Mouse (Mus musculus) kidney, adult 9 months (tissue): ENCODE data around the gene Wdr75.

Experiments used
- DNase-seq: peaks from one replicate; pipeline ENCODE4 v3.0.0; 2022

The Wdr75 gene

DNA sequence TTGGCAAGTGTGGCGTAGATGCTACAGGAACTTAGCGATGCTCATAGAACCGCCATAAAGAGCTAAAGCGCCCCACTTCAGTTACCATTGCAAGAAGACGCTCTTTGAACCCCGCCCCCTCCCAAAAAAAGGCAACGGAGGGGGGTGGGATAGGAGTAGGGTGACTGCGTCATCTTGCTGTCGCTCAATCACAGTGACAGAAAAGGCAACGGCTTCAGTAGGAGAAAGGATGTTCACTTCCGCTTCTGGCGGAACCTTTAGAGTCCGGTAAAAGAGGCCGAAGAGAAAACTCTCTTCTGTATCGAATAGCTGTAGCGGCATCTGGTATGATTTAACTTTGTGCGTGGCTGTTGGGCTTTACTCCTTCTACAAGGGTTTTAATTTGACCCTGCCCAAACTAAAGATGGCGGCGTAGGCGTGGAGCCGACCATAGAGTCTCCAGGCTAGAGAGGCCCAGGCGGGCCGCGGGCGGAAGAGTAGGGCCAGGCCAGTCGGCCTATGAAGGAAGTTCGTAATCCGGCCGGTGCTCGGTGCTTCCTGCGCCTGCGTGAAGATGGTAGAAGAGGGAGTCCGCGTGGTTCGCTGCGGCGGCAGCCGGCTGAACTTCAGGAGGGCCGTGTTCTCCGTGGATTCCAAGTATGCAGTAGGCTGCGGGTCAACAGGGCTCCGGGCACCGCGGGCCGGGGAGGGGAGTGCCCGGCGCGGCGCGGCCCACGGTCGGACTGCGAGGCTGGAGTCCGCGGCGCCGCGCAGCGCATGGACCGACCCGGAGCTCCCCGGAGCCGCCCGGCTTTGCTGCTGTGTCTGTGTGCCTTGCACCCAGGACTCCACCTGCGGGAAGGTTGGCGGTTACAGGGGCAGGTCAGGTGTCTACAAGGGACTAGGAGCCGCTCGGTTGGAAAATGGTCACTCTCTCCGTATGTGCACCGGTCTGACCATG is at the start of gene Wdr75:
Gene Wdr75 (plus strand): TSS at position 198 of the 940 bp plus-strand sequence.
- DNase-seq = peak; percentile 96

DNA sequence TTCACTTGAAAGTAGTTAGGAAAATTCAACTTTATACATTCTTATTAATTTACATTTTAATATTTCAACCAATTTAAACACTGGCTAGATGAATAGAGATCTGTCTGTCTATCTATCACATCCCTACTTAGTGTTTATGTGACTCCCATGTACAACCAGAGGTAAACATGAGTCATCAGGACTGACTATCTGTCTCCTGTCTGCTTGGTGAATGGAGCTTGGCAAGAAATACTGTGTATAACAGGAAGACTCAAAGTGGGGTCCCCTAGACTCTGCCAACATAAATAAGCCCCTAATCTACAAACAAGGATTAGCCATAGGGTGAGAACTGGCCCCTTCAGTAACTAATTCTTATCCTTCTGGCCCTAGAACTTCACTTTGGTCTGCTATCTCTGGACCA is 39.1 kb upstream of the Wdr75 start:
- no peak for DNase-seq

DNA sequence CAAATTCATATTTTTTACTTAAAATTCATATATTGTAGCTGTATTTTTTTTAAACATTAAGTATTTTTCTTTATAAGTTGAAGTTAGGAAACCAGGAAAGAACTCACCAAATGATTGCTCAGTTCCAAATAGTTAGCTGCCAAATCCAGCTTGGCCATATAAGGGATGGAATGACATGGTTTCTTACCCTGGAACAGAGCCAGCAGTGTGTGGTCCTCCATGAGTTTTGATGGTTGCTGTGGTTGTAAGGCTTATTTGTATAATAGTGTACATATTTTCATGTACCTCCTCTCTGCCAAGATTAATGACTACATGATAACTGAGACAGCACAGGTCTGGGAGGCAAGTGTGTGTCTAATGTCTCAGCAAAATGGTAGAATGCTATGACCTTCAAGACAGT is 38.3 kb upstream of the Wdr75 start:
- no peak for DNase-seq

DNA sequence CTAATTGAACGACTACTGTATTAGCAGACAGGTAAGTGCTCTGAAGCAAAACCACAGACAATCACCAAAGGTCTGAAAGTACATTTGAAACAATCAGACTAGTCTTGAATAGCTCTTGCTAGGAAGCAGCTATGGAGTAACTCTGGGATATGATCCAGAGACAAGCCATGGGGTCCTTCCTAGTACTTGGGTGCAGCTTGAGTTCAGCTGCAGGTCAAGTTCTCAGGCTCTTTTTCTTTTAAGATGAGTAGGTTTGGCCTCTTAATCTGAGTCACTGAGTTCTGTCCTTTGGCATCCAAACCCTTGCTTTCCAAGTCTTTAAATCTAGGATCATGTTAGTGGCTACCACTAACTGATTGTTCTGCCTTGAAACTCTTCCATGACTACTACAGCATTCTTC is 37.0 kb upstream of the Wdr75 start:
- DNase-seq = no peak

DNA sequence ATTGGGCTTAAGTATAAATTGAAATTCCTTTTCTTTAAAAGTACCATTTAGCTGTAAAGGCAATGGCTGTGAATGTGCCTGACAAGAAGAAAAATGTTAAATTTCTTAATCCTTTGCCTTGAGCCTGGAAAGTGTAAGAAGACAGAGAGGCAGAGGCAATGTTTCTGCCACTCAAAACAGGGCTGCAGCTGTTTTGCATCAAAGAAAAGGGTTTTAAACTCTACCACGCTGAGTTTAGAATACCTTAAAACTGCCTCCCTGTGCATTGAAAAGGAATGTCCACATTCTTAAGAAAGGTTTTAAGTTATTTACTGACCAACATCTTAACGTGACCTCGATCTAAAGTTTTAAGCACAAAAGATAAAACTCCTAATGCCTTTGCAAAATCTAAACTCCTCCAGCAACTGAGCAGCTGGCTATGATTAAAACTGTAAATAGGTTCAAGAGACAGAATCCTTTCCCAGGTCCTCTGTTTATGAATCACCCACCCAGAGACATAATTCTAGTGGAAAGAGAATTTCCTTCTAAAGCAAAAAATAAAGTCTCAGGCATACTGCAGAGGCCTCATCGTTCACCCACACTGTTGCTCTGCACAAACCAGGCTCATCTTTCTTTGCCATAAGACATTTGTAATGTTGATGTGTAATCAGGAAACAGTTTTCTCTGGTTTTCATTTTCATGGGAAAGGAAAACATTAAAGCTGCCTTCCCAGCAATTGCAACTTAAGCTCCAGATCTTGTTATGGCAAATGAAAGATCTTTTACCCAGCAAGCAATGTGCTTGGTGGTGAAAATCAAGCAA is 34.1 kb upstream of the Wdr75 start:
- no peak for DNase-seq

DNA sequence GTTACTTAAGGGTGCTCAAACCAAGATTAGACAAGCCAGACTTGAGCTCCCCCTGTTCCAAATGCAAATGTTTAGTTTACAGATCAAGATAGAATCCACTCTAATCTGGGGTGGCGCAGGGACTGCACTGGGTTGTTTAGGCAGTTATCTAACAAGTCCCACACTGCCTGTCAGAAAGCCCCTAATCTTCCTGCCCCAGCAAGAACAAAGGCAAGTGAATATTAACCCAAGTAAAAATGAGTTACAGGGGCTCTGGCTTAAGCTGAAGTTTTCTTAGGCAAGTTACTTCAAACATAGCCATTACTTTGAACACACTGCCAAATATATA is 33.5 kb upstream of the Wdr75 start:
- no peak for DNase-seq

DNA sequence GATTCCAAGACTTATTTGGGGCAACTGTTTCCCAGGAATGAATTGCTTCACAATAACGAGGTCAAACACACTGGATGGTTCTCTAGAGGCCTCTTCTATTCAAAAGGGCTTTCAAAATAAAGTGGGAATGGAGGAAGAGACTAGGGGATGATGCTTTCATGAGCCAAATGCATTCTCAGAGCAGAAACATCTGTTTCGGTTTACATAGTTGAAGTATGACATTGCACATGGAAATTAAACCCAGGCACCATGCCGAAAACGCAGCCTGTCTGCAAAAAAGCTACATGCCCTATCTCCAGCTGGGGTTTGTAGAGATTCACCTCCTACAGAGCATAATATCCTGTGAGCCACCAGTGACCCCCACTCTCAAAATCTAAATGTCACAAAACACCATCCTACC is 29.3 kb upstream of the Wdr75 start:
- DNase-seq = peak; percentile 10

DNA sequence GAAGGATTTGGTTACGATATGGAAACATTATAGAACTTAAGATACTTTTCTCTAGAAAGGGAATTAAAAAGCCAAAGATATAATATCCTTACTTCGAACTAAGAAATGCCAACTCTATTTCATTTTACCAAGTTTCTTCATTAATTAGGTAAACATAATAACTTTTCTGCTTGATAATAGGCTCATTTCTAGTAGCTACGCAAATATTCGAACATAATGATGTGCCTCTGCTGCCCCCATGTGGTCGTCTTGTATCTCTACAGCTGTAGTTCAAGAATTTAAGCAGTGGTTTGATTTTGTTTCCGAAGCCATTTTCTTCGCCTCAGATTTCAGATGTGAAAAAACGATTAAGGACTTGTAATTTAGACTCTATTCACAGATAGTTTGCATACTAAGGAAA is 28.8 kb upstream of the Wdr75 start:
- DNase-seq = peak; percentile 30

DNA sequence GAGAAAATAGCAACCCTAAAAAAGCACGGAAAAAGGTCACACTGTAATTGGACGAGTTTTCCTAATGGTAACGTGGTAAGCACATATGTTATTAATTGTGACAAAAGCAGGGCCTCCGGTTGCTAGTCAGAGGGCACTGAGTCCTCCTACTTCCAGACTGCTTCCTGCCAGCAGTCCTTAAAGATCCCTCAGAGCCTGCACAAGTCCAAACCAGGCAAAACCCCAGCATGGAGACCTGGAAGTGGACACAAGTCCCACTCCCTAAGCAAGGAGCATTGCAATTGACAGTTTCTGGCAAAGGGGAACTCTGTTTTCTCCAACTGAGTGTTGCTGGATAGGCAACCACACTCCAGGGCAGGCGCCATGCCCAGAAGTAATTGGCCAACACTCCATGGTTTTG is 27.4 kb upstream of the Wdr75 start:
- DNase-seq = no peak

DNA sequence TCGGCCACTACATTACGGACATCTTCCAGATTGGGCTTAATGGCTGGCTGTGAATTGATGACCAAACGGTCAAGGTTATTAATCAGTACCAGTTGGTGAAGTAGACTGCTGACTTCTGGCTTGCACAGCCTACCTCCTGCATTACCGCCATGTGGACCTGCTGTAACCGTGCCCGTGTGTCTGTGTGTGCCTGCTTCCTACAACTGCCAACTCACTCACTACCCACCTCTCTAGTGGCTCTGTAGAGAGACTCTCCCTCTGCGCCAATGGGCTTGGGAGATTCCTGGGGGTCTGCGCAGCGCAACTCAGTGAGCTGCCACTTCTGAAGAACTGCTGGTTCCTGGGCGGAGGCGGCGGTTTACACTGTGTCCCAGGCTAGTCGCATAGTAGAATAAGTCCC is 25.6 kb upstream of the Wdr75 start:
- DNase-seq = no peak

DNA sequence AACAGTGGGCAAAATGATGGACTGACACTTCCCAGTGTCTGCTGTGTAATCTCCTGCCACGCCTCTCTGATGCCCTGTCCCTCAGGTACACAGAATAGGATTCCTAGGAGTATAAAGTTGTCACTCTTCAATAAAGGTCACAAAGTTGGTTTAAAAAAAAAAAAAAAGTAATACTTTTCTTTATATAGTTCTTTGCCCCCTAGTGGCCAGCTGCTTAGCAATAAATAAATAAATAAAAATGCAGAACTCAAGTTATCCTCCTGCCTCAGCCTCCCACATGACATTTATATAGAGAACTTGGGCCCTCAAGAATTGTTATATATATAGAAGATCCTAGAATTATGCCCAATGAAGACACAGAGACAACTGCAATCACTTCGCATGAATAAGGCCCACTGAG is 24.9 kb upstream of the Wdr75 start:
- DNase-seq = no peak

DNA sequence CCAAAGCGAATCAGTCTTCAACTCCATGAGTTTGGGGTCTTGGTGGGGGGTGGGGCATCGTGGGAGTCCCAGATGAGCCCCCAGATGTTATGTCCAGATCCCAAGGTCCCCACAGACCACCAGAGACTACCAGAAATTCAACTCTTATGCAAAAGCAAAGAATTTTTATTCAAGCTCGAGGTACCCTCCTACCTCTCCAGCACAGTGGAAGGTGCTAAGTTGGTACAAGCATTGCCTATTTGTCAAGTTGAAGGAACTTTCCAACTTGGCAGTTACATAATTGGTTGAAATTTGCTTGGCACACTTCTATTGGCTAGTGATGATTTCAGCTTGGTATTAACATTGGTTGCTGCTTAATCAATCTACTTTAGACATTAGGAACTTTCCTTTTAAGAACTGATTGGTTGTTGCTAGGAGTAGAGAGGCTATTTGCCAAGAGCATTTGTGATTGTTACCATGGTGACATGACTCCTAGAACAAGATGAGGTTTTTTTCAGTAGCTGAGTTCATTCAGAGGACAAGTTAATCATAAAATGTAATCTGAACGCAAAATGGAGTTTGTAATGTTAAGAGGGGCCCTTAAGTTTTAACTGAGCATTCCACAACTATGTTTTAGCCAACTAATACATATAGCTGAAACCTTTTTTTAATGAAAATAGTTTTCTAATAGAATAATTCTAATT is 14.2 kb upstream of the Wdr75 start:
- DNase-seq = no peak

DNA sequence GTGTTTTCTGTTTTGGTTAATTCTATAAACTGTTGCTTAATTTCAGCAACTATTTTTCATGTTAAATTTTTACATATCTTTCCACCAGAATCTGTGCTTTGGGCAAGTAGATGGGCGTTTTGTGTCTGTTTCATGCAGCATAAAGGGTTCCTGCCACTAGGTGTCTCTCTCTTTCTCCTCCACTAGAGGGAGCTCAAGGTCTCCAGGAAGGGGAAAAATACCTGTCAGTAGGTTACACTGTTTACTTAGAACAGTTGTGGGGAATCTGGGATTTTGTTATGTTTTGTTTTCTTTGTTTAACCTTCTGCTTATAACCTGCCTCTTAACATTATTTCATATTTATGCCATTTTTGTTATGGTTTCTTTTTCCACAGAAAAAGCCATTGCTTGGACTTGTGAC is 21.9 kb downstream of the Wdr75 start:
- DNase-seq = peak; percentile 55

DNA sequence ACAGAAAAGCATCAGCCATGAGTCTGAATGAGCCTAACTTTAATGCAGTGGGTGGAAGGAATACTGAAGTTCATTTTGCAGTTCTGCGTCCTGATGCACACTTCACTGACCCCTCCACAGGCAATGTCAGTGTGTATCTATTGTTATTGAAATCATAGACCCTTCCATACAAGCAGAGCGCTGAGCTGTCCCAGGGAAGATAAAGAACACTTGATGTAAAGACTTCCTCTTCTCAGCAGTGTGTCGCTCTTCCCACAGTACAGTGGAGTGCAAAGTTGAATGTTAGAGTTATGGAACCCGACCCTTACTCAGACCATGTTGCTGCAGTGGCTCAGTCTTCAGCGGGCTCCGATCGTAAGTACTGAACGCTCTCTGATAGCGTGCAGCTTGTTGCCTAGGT is 23.6 kb downstream of the Wdr75 start:
- DNase-seq = no peak

DNA sequence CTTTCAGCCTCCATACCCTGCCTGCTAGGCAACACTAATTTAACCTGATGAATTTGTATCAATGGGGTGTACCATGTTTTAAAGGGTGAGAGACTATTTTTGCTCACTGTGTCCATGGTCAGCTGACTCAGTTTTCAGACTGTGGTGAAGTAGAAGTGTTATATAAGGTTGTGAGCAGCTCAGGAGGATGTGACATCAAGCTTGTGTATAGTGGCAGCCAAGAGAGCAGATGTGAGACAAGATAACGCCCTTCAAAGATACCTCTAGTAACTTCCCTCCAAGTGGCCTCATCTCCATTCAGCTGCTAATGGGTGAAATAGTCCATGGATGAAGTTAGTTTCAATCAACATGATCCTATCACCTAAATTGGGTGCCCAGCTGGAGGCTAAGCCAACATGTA is 29.5 kb downstream of the Wdr75 start:
- DNase-seq = no peak

DNA sequence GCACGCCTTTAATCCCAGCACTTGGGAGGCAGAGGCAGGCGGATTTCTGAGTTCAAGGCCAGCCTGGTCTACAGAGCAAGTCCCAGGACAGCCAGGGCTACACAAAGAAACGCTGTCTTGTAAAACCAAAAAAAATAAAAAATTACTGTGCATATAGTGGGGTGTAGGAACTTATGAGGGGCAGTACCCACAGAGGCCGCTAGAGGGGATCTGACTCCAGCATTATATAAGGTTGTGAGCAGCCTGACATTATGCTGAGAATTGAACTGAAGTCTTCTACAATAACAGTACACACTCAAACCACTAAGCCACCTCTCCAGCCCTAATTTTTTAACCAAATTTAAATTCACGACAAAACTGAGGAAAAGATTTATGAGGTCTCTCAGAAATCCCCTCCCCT is 30.2 kb downstream of the Wdr75 start:
- peak; percentile 84 for DNase-seq

DNA sequence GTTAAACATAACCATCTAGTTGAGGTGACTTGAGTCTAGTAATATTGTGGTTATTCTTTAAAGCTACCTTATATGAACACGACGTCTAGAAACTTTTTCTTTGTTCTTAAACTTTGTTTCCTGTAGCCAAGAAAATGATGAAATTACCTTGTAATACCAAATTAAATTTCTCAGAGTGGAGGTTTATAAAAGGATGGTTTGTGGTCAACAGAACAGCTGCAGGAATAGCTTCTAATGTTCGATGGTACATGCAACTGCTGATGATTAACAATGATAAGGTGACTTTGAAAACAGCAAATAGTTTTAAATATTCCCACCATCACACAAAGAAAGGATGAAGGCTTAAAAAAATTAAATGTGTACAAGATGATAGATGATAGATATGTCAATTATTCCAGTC is 30.7 kb downstream of the Wdr75 start:
- DNase-seq = no peak

DNA sequence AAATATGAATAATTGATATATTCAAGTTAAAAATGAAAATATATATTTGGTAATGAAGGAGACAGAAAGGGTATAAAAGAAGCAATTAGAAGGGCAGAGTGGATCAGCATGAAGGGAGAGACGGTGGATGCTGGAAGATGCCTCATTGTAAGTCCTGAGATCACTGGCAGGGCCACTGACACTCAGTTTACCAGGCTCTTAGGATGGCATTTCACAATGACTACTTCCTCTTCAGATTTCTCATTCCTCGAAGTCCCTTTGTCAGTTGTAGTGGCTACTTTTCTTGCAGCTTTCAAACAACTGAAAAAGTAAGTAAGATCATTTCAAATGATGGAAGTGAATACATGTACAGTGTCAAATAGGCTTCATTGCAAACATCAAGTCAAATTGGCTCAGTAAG is 31.2 kb downstream of the Wdr75 start:
- DNase-seq = no peak

DNA sequence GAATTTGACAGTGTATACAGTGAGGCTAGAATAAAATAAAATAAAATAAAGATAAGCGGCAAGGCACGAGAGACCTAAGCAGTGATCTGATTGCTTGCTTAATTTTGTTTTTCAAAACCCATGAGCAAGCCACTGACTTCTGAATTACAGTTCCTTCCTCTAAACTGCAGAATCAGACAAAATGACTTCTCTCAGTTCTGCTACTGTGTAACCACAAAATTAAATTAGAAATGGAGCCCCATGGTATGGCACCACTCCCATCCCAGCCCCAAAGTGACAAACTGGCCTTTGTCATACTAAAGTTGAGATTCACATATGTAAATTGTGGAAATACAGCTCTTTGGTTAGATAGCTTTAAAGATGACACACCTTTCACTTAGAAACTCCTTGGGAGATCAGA is 31.8 kb downstream of the Wdr75 start:
- DNase-seq = no peak

DNA sequence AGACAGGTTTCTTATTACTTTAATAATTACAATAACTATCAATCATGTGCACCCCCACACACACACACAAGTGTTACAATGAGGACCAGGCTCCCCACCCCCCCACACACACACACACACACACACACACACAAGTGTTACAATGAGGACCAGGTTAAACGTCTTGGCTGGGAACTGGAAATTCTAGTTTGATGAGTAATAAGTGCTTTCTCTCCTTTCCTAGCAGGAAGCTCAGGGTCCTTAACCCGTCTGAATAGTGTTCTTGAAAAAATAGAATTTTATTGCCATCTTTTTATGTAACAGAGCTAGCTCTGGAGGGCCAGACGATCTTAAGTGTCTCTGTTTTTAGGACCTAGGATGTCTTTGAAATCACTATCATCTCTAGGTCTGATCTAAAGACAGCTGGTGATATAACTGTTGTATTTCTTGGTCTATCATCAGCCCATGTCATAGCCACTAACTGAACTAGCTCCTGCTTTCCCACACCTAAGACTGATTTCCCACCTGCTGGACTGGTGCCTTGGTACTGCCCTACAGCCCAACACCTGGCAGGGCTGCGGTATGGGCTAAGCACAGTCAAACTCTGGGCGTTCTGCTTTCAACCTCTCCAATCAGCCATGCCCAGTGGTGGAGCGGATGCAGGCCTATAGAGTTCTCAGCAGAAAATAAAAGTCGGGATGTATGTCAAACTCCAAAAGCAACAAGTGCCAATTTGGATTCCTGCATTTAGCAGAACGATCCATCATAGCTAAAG is 35.7 kb downstream of the Wdr75 start:
- DNase-seq = no peak

DNA sequence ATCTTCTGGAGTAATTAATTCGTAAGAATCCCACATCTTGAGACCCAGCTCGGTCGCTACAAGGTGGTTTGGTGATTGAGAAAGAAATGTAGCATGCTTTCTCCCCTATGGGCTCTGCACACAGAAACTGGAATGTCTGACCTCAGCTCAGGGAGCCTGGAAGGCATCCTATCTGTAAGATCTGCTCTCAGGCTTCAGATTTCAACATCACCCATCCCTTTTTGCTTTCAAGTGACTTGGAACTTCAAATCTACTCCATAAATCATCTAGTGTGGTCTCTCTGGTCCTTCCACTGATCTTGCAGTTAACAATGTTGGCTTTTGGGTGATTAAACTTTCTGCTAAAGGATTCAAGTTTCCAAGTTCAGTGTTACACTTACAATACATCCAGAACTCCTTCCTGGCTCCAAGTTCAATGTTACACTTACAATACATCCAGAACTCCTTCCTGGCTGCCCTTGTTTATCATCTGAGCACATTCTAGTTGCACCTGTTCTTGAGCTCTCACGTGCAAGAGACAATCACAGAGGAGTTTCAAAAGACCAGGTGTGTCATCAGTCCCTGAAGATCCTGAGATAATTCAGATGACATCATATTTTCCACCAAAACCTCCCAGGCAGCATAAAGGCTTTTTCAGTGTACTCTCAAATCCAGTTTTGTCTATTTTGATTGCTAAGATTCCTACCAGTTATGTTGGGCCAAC is 40.5 kb downstream of the Wdr75 start:
- DNase-seq = no peak

DNA sequence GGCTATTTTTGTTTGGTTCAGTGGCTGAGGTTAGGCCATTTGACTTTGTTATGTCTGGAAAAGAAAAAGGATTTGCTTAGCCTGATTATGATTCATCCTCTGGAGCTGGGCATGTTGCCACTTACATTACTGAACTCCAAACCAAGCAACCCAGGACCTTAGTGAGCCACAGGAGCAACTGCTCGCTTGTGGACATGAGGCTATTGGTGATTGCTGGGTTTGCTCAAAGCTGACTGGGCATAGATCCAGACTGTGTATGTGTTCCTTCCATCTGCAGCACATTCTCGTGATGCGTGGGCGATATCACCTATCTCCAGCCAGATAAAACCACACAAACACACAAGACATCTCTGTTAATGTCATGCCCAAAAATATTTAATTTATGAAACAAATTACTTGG is 42.8 kb downstream of the Wdr75 start:
- peak; percentile 63 for DNase-seq
